ENCODE assay signal across 12 mouse cellular contexts in genomic region chr16:90899498-90899897, GRCm38 (mm10). TPM values are rescaled to one million over a fixed set of nuclear protein-coding genes. Genes with fewer than 3 reads are reported as not detected.
A peak's percentile ranks its signal among the peaks of the same experiment; 100 is the strongest.
DNase-seq lines count a peak whose midpoint lies in the region; TF ChIP-seq lines count a peak whose summit lies in the region.
"Had no signal": no experiment of that assay in that cellular context is flagged by ENCODE, and none has a peak within 500 bp of the region (broad histone marks: within the 10 kb centered on the region; RNA-seq: fewer than 3 reads in every experiment).

No protein-coding gene starts in this region.

- peak; percentile 57 for DNase-seq in heart, postnatal 4 days
- no peak for DNase-seq in heart, adult 18-20 months
- peak; percentile 21 to 41 for DNase-seq in lung, postnatal 4 days
- DNase-seq in lung, postnatal 36 days: no peak
- DNase-seq in adrenal gland, postnatal 4 days (ENCODE audit: low spot score in 2 of 2): peak; percentile 46 to 56
- no peak for DNase-seq in left cerebral cortex, postnatal 4 days
- no peak for DNase-seq in cerebellum, adult 9-11 months
- DNase-seq: heart, postnatal 36 days had no signal

- H3K79me2 ChIP-seq in myocyte (ENCODE audit: control insufficient read depth, insufficient read depth): no peaks in the 10 kb centered on the region

- H3K27me3 ChIP-seq in myocyte (ENCODE audit: control insufficient read depth, insufficient read depth, insufficient read length): no peaks in the 10 kb centered on the region
- H3K27me3 ChIP-seq: limb, embryonic 13.5 days; midbrain, embryonic 15.5 days had no signal

- H3K4me2 ChIP-seq in myocyte (ENCODE audit: low read depth): no peak overlapping the region
- H3K4me2 ChIP-seq: limb, embryonic 13.5 days; midbrain, embryonic 15.5 days had no signal

- H3K36me3 ChIP-seq in myocyte (ENCODE audit: control insufficient read depth, insufficient read depth): no peaks in the 10 kb centered on the region
- H3K36me3 ChIP-seq: G1E; limb, embryonic 13.5 days; midbrain, embryonic 15.5 days had no signal

- TF ChIP-seq POLR2A in myocyte (IDR thresholded peaks at IDR 0.05; ENCODE audit: insufficient read length, low read depth): no peak

- intact Hi-C loops in left cerebral cortex, postnatal 4 days (cut with DNase I): no loop called here

- H3K4me3 ChIP-seq in myocyte: no peak overlapping the region
- H3K4me3 ChIP-seq: limb, embryonic 13.5 days; midbrain, embryonic 15.5 days had no signal

- H3ac ChIP-seq in myocyte (ENCODE audit: control insufficient read depth, insufficient read length): no peak overlapping the region

TF ChIP-seq in myocyte, 11 proteins besides CTCF, POLR2A, EP300 and RAD21:
- TF ChIP-seq REST (IDR thresholded peaks at IDR 0.05; ENCODE audit: insufficient read depth, insufficient read length) (peak; percentile 76), CEBPB (IDR thresholded peaks at IDR 0.05; ENCODE audit: insufficient read depth, poor library complexity, severe bottlenecking) (no peak), MYOG (IDR thresholded peaks at IDR 0.05; ENCODE audit: control insufficient read depth in 1 of 3, insufficient read depth in 1 of 3, insufficient read length in 2 of 3, low read depth in 2 of 3) (no peak), POLR2AphosphoS2 (IDR thresholded peaks at IDR 0.05; ENCODE audit: insufficient read length, low read depth) (no peak), E2F4 (IDR thresholded peaks at IDR 0.05; ENCODE audit: insufficient read depth) (no peak), USF1 (IDR thresholded peaks at IDR 0.05; ENCODE audit: low read depth) (no peak), MYOD1 (IDR thresholded peaks at IDR 0.05; ENCODE audit: control insufficient read depth in 1 of 3, insufficient read length in 2 of 3, low read depth in 2 of 3) (no peak)

RNA-seq across cellular contexts. Expression of gene Cfap298, which starts 35.4 kb away (rescaled TPM):
- 10 to 100 TPM; 26.2 to 32.8 TPM for total RNA-seq in heart, postnatal 4 days (2021)
- 10 to 100 TPM; 25.8 to 30.1 TPM for total RNA-seq in heart, adult 18-20 months (2021)
- total RNA-seq in adrenal gland, postnatal 4 days (2021): 10 to 100 TPM; 30.9 to 38.7 TPM
- polyA plus RNA-seq in myocyte (2012; fragmentation: generic; extraction: Trizol): 21.9 TPM
- total RNA-seq in left cerebral cortex, postnatal 4 days (2021): 10 to 100 TPM; 31.6 to 35.8 TPM

Comparison
In these comparisons a context has a peak if more than half of its experiments do, and no peak if none do; other contexts are left out.
1. DNase-seq: peak in heart, postnatal 4 days (single experiment), lung, postnatal 4 days (2 of 2) and adrenal gland, postnatal 4 days (2 of 2); none in heart, adult 18-20 months (0 of 2), lung, postnatal 36 days (single experiment), left cerebral cortex, postnatal 4 days (single experiment) and cerebellum, adult 9-11 months (single experiment).